In the genomic region with DNA sequence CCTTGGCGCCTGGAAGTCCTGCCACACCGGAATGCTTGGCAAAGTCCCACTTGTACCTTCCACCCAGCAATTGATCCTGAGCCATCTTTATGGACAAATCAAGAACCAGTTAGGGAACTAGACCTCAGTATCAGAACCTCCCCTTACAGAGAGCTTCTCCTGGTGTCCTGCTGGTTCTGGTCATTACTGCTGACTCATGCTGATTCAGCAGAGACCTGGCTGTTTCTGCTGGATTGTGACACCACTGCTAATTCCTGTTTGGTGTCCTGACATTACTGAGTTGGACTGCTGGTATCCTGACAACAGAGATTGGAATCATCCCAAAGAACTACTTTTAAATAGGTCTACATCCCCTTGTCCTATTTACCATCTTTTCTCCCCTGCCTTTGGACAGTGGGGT, we compare ENCODE assay signal across 30 mouse cellular contexts. TPM values are rescaled to one million over a fixed set of nuclear protein-coding genes. Genes with fewer than 3 reads are reported as not detected.
DNase-seq lines count a peak whose midpoint lies in the region; ATAC-seq and TF ChIP-seq lines count a peak whose summit lies in the region.
"Had no signal": no experiment of that assay in that cellular context is flagged by ENCODE, and none has a peak within 500 bp of the region (broad histone marks: within the 10 kb centered on the region; RNA-seq: fewer than 3 reads in every experiment).

No protein-coding gene starts in this region.

- no peak for TF ChIP-seq POLR2A in bone marrow macrophage, adult 2 months (IDR thresholded peaks at IDR 0.05; ENCODE audit: borderline replicate concordance, low read depth, low read length)

- no peaks in the 10 kb centered on the region for H3K9me3 ChIP-seq in forebrain, embryonic 15.5 days
- H3K9me3 ChIP-seq: forebrain, embryonic 12.5 days; heart, embryonic 13.5 days; limb, embryonic 12.5 days; liver, embryonic 15.5 days; lung, embryonic 15.5 days; neural tube, embryonic 12.5 days had no signal

- no peak overlapping the region for H3K9ac ChIP-seq in forebrain, embryonic 15.5 days (replicated peaks)
- H3K9ac ChIP-seq: forebrain, embryonic 12.5 days; heart, embryonic 13.5 days; hindbrain, embryonic 14.5 days; limb, embryonic 12.5 days; liver, embryonic 15.5 days; lung, embryonic 15.5 days; neural tube, embryonic 12.5 days had no signal

- H3K4me2 ChIP-seq in forebrain, embryonic 15.5 days (replicated peaks) = no peak overlapping the region
- H3K4me2 ChIP-seq: forebrain, embryonic 12.5 days; heart, embryonic 13.5 days; hindbrain, embryonic 14.5 days; limb, embryonic 12.5 days; liver, embryonic 15.5 days; lung, embryonic 15.5 days; midbrain, embryonic 11.5 days; neural tube, embryonic 12.5 days had no signal

- H3K36me3 ChIP-seq in forebrain, embryonic 15.5 days = no peaks in the 10 kb centered on the region
- H3K36me3 ChIP-seq: forebrain, embryonic 12.5 days; heart, embryonic 13.5 days; limb, embryonic 12.5 days; liver, embryonic 15.5 days; lung, embryonic 15.5 days; neural tube, embryonic 12.5 days had no signal

- no peaks in the 10 kb centered on the region for H3K27me3 ChIP-seq in forebrain, embryonic 15.5 days
- H3K27me3 ChIP-seq: forebrain, embryonic 12.5 days; heart, embryonic 13.5 days; limb, embryonic 12.5 days; liver, embryonic 15.5 days; lung, embryonic 15.5 days; neural tube, embryonic 12.5 days had no signal

- 0 out of 2 replicates have a peak overlapping the region, but pooled peaks have one; percentile 20 for H3K27ac ChIP-seq in bone marrow macrophage, adult 2 months (ENCODE audit: insufficient read depth, low read depth, low read length)
- H3K27ac ChIP-seq in forebrain, embryonic 15.5 days (replicated peaks) = no peak overlapping the region
- H3K27ac ChIP-seq: forebrain, embryonic 12.5 days; heart, adult 2 months; heart, embryonic 13.5 days; hindbrain, embryonic 14.5 days; left cerebral cortex, adult 2 months; limb, embryonic 12.5 days; liver, embryonic 15.5 days; lung, embryonic 15.5 days; neural tube, embryonic 12.5 days had no signal

- ATAC-seq in forebrain, embryonic 15.5 days (replicated peaks) = no peak
- ATAC-seq: intestine, postnatal 0 days had no signal

- WGBS in forebrain, embryonic 15.5 days = 90% methylated on average over 2 of the region's 2 CpGs

- no peak for TF ChIP-seq CTCF in bone marrow macrophage, adult 2 months (IDR thresholded peaks at IDR 0.05; ENCODE audit: low read depth, low read length)

- H3K4me3 ChIP-seq in bone marrow macrophage, adult 2 months (ENCODE audit: insufficient read depth, low read length) = no peak overlapping the region
- H3K4me3 ChIP-seq in forebrain, embryonic 15.5 days = no peak overlapping the region
- H3K4me3 ChIP-seq: erythroblast, embryonic 14.5 days; forebrain, embryonic 12.5 days; heart, adult 2 months; heart, embryonic 13.5 days; left cerebral cortex, adult 2 months; limb, embryonic 12.5 days; liver, embryonic 15.5 days; lung, embryonic 15.5 days; myocyte; neural tube, embryonic 12.5 days had no signal

- H3K4me1 ChIP-seq in bone marrow macrophage, adult 2 months (ENCODE audit: control insufficient read depth, insufficient read depth, low read length) = peaks cover 7% of the 10 kb centered on the region
- peaks cover 8% of the 10 kb centered on the region for H3K4me1 ChIP-seq in forebrain, embryonic 15.5 days
- H3K4me1 ChIP-seq: liver, embryonic 15.5 days; lung, embryonic 15.5 days; neural tube, embryonic 12.5 days had no signal

- DNase-seq in 3134 (ENCODE audit: extremely low read depth, insufficient read length, low spot score) (peak; percentile 22), 3T3-L1 (ENCODE audit: low read depth, low spot score) (peak; percentile 39), ES-CJ7 (ENCODE audit: low read depth, low spot score) (peak; percentile 38)
- no peak for DNase-seq in right cerebral cortex, adult 18-20 months
- no peak for DNase-seq in right cerebral cortex, postnatal 14 days
- DNase-seq: adrenal gland, adult 8-10 months; cerebellum, adult 11 months; cerebellum, postnatal 10 days; gastrocnemius, postnatal 25 days; heart, adult 2 months; heart, postnatal 10 days; kidney, adult 9 months; kidney, postnatal 10 days; lung, postnatal 36 days; thymus, adult 2 months; thymus, postnatal 36 days had no signal

RNA-seq across cellular contexts. Expression of gene Bet1, which starts 3.7 kb away (rescaled TPM):
- polyA plus RNA-seq in bone marrow macrophage, adult 2 months (2012; ENCODE audit: insufficient read depth, insufficient read length, missing spikeins) = 39.5 and 44.8 TPM in 2 replicates
- 34.2 and 34.5 TPM in 2 replicates for polyA plus RNA-seq in forebrain, embryonic 15.5 days (2015; fragmentation: Nextera tagmentation; extraction: Ambion mirVana)

Comparison
In these comparisons a context has a peak if more than half of its experiments do, and no peak if none do; other contexts are left out.
1. DNase-seq: peak in 3134 (single experiment), 3T3-L1 (single experiment) and ES-CJ7 (single experiment); none in right cerebral cortex, adult 18-20 months (single experiment) and right cerebral cortex, postnatal 14 days (single experiment).